Mouse (Mus musculus) midbrain, embryonic 14.5 days (tissue): Measurements from ENCODE around the gene Fgd4. TPM values are rescaled to one million over a fixed set of nuclear protein-coding genes. Genes with fewer than 3 reads are reported as not detected.

Experiments used
- ATAC-seq: fragments of 200-750 bp; cut with Nextera tagmentation; 2 replicates; pipeline ENCODE4 v1.8.0; 2017; ENCODE audit warnings: moderate number of reproducible peaks, moderate library complexity; ENCODE audit not compliant: low FRiP score, low TSS enrichment
- DNase-seq: peaks from one replicate; pipeline ENCODE4 v3.0.0-alpha.2; 2015
- H3K27ac ChIP-seq: fragments of 300-500 bp; sonication (generic); replicated peaks from 2 replicates; pipeline ENCODE4 v1.5.1; 2014; ENCODE audit warnings: mild to moderate bottlenecking, low read depth, low read length, moderate library complexity
- H3K27me3 ChIP-seq: fragments of 300-500 bp; sonication (generic); 2 replicates; pipeline ENCODE4 v1.6.1; 2014; ENCODE audit warnings: low read length, control low read depth, mixed read lengths; ENCODE audit not compliant: control insufficient read depth, insufficient read depth
- H3K36me3 ChIP-seq: fragments of 300-500 bp; sonication (generic); 2 replicates; pipeline ENCODE4 v1.6.1; 2014; ENCODE audit warnings: low read length, control low read depth; ENCODE audit not compliant: control insufficient read depth, insufficient read depth
- H3K4me1 ChIP-seq: fragments of 300-500 bp; sonication (generic); 2 replicates; pipeline ENCODE4 v1.6.1; 2014; ENCODE audit warnings: mild to moderate bottlenecking, antibody characterized with exemption, low read length, control low read depth; ENCODE audit not compliant: control insufficient read depth, insufficient read depth
- H3K4me2 ChIP-seq: fragments of 300-500 bp; sonication (generic); 2 replicates; pipeline ENCODE4 v1.6.1; 2014; ENCODE audit warnings: mild to moderate bottlenecking, low read length, moderate library complexity
- H3K4me3 ChIP-seq: fragments of 300-500 bp; sonication (generic); replicated peaks from 2 replicates; pipeline ENCODE4 v1.5.1; 2014; ENCODE audit warnings: low read depth, low read length
- H3K9ac ChIP-seq: fragments of 300-500 bp; sonication (generic); replicated peaks from 2 replicates; pipeline ENCODE4 v1.6.1; 2014; ENCODE audit warnings: mild to moderate bottlenecking, low read length, moderate library complexity
- H3K9me3 ChIP-seq: fragments of 300-500 bp; sonication (generic); 2 replicates; pipeline ENCODE4 v1.6.1; 2016; ENCODE audit warnings: low read length, control low read depth, mixed read lengths; ENCODE audit not compliant: control insufficient read depth
- WGBS: fragments of 180-500 bp; shearing (Covaris S2); extraction: QIAGEN DNeasy Blood & Tissue Kit; methylation state at CpG from one replicate; pipeline ENCODE4 v1.1.7; 2014; 5-methylcytosine and 5-hydroxymethylcytosine counted together
- polyA plus RNA-seq: library from polyadenylated mRNA; unstranded; fragments of >200 nt; fragmentation: Nextera tagmentation; extraction: Ambion mirVana; gene quantifications from 2 replicates; pipeline ENCODE4 v1.2.1, GENCODE M21; 2014

The Fgd4 gene
- polyA plus RNA-seq, 1 experiment from 2014 or later, result 25.5 TPM

DNA sequence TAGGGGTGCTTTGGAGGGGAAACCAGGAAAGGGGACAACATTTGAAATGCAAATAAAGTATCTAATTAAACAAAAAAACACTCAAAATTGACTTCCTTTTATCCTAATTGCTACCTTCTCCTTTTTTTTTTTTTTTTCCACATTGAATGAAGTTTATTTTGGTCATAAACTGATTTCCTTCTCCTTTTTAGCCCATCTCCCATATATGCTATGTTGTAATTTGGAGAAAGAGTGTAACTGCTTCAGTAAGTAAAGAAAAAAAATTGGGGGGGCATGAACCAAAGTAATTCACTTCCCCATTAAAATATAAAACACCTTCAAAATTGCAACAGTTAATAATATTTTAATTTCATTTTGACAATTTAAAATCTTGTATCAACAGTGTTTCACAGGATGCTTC is 25.8 kb downstream of the Fgd4 start:
- Histone ChIP-seq H3K9ac (no peak overlapping the region), H3K4me3 (no peak overlapping the region), H3K4me1 (no peaks in the 10 kb centered on the region), H3K27ac (no peak overlapping the region), H3K9me3 (no peaks in the 10 kb centered on the region), H3K36me3 (no peaks in the 10 kb centered on the region), H3K27me3 (no peaks in the 10 kb centered on the region), H3K4me2 (no peak overlapping the region)
- ATAC-seq (no peak), DNase-seq (no peak)

DNA sequence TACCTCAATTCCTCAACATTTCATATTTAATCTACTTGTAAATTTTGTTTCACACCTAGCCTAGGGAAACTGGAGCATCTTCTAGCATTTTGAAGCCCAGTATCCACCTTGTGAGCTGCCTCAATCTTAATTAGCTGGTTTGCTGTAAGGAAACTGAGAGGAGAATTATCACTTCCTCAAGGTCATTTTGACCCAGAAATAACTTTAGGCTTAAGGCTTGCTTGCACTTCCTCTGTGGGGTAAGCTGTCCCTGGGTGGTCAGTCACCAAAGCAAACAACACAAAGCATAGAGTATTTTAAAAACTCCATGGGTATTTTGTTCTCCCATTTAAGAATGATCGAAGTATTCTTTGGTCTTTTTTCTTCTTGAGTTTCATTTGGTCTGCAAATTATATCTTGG is 27.2 kb downstream of the Fgd4 start:
- Histone ChIP-seq H3K27me3 (no peaks in the 10 kb centered on the region), H3K4me2 (no peak overlapping the region), H3K4me1 (no peaks in the 10 kb centered on the region), H3K9ac (no peak overlapping the region), H3K4me3 (no peak overlapping the region), H3K27ac (no peak overlapping the region), H3K9me3 (no peaks in the 10 kb centered on the region), H3K36me3 (no peaks in the 10 kb centered on the region)
- DNase-seq (no peak), ATAC-seq (no peak)
- WGBS, result 96% methylated on average over 1 of the region's 1 CpGs

DNA sequence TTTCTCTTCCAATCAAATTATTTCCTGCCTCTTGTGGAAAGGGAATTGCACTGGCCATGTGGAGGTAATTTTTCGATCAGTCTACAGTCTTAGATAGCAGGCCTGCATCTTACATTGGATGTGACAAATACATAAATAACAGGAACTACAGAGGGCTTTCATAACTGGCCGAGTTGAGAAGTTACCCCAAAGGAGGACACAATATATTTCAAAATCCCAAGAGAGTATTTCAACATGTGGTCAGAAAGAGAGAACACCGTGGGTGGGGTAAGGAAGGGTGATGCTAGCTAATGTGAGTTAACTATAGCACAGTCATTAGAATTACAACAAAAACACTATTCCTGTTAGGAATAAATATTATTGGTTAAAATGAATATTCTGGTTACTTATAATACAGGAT is 29.0 kb downstream of the Fgd4 start:
- Histone ChIP-seq H3K9me3 (no peaks in the 10 kb centered on the region), H3K4me3 (no peak overlapping the region), H3K27ac (no peak overlapping the region), H3K4me2 (no peak overlapping the region), H3K9ac (no peak overlapping the region), H3K27me3 (no peaks in the 10 kb centered on the region), H3K36me3 (no peaks in the 10 kb centered on the region), H3K4me1 (no peaks in the 10 kb centered on the region)
- ATAC-seq (no peak), DNase-seq (no peak)
- 90% methylated on average over 3 of the region's 3 CpGs for WGBS

- Histone ChIP-seq H3K4me3 (no peak overlapping the region), H3K27me3 (no peaks in the 10 kb centered on the region), H3K9me3 (no peaks in the 10 kb centered on the region), H3K27ac (no peak overlapping the region), H3K4me2 (no peak overlapping the region), H3K36me3 (no peaks in the 10 kb centered on the region), H3K9ac (no peak overlapping the region), H3K4me1 (no peaks in the 10 kb centered on the region)
- ATAC-seq (no peak), DNase-seq (no peak)
- WGBS, result 33% methylated on average over 1 of the region's 1 CpGs
Measured at GRCm38 (mm10) chr16:16566786-16567185, 33.6 kb downstream of the Fgd4 start.

DNA sequence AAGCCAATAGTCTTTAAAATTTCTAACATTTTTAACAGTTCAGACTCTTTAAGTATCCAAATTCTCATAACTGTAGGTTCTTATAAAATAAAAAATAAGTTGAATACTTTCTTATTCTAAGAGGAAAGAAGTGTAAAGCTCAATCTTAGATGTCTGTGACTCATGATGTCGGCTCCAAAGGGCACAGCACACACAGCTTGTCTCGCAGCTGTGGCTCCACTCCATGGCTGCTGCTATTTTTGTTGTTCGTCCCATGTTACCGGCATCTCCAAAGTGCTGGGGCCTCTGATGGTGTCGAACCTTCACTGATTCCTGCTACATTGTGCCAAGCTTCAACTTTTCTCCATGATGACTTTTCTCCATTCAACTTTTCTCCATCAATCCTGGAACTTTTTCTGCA is 34.1 kb downstream of the Fgd4 start:
- no peak overlapping the region for H3K4me3 ChIP-seq
- H3K4me1 ChIP-seq, result no peaks in the 10 kb centered on the region
- H3K27me3 ChIP-seq, result no peaks in the 10 kb centered on the region
- no peak for DNase-seq
- no peak for ATAC-seq
- no peaks in the 10 kb centered on the region for H3K9me3 ChIP-seq
- H3K9ac ChIP-seq, result no peak overlapping the region
- H3K27ac ChIP-seq, result no peak overlapping the region
- H3K4me2 ChIP-seq, result no peak overlapping the region
- 91% methylated on average over 5 of the region's 5 CpGs for WGBS
- no peaks in the 10 kb centered on the region for H3K36me3 ChIP-seq

GRCm38 (mm10) chr16:16565786-16566185 is 34.6 kb downstream of the Fgd4 start:
- H3K27me3 ChIP-seq, result no peaks in the 10 kb centered on the region
- H3K27ac ChIP-seq, result no peak overlapping the region
- no peaks in the 10 kb centered on the region for H3K9me3 ChIP-seq
- no peak overlapping the region for H3K4me2 ChIP-seq
- ATAC-seq, result no peak
- DNase-seq, result no peak
- H3K4me3 ChIP-seq, result no peak overlapping the region
- no peak overlapping the region for H3K9ac ChIP-seq
- no peaks in the 10 kb centered on the region for H3K36me3 ChIP-seq
- no peaks in the 10 kb centered on the region for H3K4me1 ChIP-seq

- H3K9ac ChIP-seq, result no peak overlapping the region
- no peaks in the 10 kb centered on the region for H3K36me3 ChIP-seq
- H3K27ac ChIP-seq, result no peak overlapping the region
- H3K4me1 ChIP-seq, result peaks cover 20% of the 10 kb centered on the region
- H3K27me3 ChIP-seq, result no peaks in the 10 kb centered on the region
- no peak for DNase-seq
- ATAC-seq, result no peak
- no peak overlapping the region for H3K4me3 ChIP-seq
- H3K4me2 ChIP-seq, result no peak overlapping the region; the same call in 1 of the 2 replicates
- no peaks in the 10 kb centered on the region for H3K9me3 ChIP-seq
Measured at GRCm38 (mm10) chr16:16560718-16561117, 39.6 kb downstream of the Fgd4 start.

- Histone ChIP-seq H3K4me3 (peak overlapping the region; percentile 52), H3K36me3 (no peaks in the 10 kb centered on the region), H3K9ac (peak overlapping the region; percentile 52), H3K4me1 (peaks cover 21% of the 10 kb centered on the region), H3K9me3 (no peaks in the 10 kb centered on the region), H3K27me3 (no peaks in the 10 kb centered on the region), H3K4me2 (peak overlapping the region; percentile 76), H3K27ac (peak overlapping the region; percentile 83)
- ATAC-seq, result peak; percentile 96
- WGBS, result 1% methylated on average over 9 of the region's 9 CpGs
- peak; percentile 94 for DNase-seq
Measured at GRCm38 (mm10) chr16:16559878-16560531, 40.3 kb downstream of the Fgd4 start.

- DNase-seq (peak; percentile 67), ATAC-seq (peak; percentile 73)
- peak overlapping the region; percentile 52 for H3K9ac ChIP-seq
- H3K27me3 ChIP-seq, result no peaks in the 10 kb centered on the region
- H3K4me3 ChIP-seq, result peak overlapping the region; percentile 52
- WGBS, result 3% methylated on average over 3 of the region's 3 CpGs
- peaks cover 24% of the 10 kb centered on the region for H3K4me1 ChIP-seq
- peak overlapping the region; percentile 83 for H3K27ac ChIP-seq
- no peaks in the 10 kb centered on the region for H3K36me3 ChIP-seq
- no peaks in the 10 kb centered on the region for H3K9me3 ChIP-seq
- H3K4me2 ChIP-seq, result peak overlapping the region; percentile 76
Measured at GRCm38 (mm10) chr16:16559016-16559877, 41.1 kb downstream of the Fgd4 start.
